Mouse (Mus musculus) megakaryocyte-erythroid progenitor cell, adult 5-6 weeks (primary cell): Measurements from ENCODE around the gene Pitpnc1. TPM values are rescaled to one million over a fixed set of nuclear protein-coding genes. Genes with fewer than 3 reads are reported as not detected.

Source experiments
- ATAC-seq: replicated peaks from 2 replicates; pipeline ENCODE4 v1.8.0; 2016; ENCODE audit warnings: mild to moderate bottlenecking, inconsistent platforms; ENCODE audit not compliant: severe bottlenecking, poor library complexity, low FRiP score, low TSS enrichment
- total RNA-seq, 2 experiments: library from RNA; stranded (forward) in 1 of 2; stranded (reverse) in 1 of 2; fragments of 200-1000, 215-1000 nt in 1 of 2; fragments of >200 nt in 1 of 2; fragmentation: Nextera tagmentation in 1 of 2; gene quantifications; 2 replicates each; pipeline ENCODE4 v1.2.3; 2014 to 2017

The Pitpnc1 gene
- total RNA-seq, 2 experiments from 2014 or later = 28.6 to 35.0 TPM

GRCm38 (mm10) chr11:107222531-107223168 is 247.8 kb downstream of the Pitpnc1 start:
- ATAC-seq = no peak

GRCm38 (mm10) chr11:107215111-107215510 is 255.4 kb downstream of the Pitpnc1 start:
- ATAC-seq = 0 out of 2 replicates have a peak, but pooled peaks have one; percentile 21

- ATAC-seq = no peak
Observed at GRCm38 (mm10) chr11:107213745-107214144, 256.8 kb downstream of the Pitpnc1 start.

GRCm38 (mm10) chr11:107209818-107210217 is 260.7 kb downstream of the Pitpnc1 start:
- ATAC-seq = no peak

GRCm38 (mm10) chr11:107201773-107202172 is 268.7 kb downstream of the Pitpnc1 start:
- no peak for ATAC-seq

- ATAC-seq = peak; percentile 57; the same call in 1 of the 2 replicates
Observed at GRCm38 (mm10) chr11:107199281-107199680, 271.2 kb downstream of the Pitpnc1 start.

GRCm38 (mm10) chr11:107195334-107195733 is 275.2 kb downstream of the Pitpnc1 start:
- ATAC-seq = no peak

GRCm38 (mm10) chr11:107190376-107190775 is 280.1 kb downstream of the Pitpnc1 start:
- ATAC-seq = no peak

GRCm38 (mm10) chr11:107188565-107189552 is 281.6 kb downstream of the Pitpnc1 start, which contains the start of gene Nol11:
TSS of gene Nol11 (minus strand) at chr11:107189381.
- ATAC-seq = peak; percentile 95

- no peak for ATAC-seq
Observed at GRCm38 (mm10) chr11:107183777-107184176, 286.7 kb downstream of the Pitpnc1 start.

GRCm38 (mm10) chr11:107161215-107161614 is 309.3 kb downstream of the Pitpnc1 start:
- no peak for ATAC-seq

GRCm38 (mm10) chr11:107159034-107159433 is 311.5 kb downstream of the Pitpnc1 start:
- peak; percentile 68 for ATAC-seq

Other genes with a start within 250 kb of the Pitpnc1 start
- gene Psmd12, start 8.8 kb upstream of the Pitpnc1 start, total RNA-seq (2014; fragmentation: Nextera tagmentation) = 94.9 and 97.5 TPM in 2 replicates
- 181 and 220 TPM in 2 replicates for gene Psmd12, start 8.8 kb upstream of the Pitpnc1 start, total RNA-seq (2017)
- gene Helz, start 77.2 kb upstream of the Pitpnc1 start, total RNA-seq (2014; fragmentation: Nextera tagmentation) = 30.8 and 37.3 TPM in 2 replicates
- gene Helz, start 77.2 kb upstream of the Pitpnc1 start, total RNA-seq (2017) = 21.4 and 22.3 TPM in 2 replicates
- not detected in 2 replicates for gene Cacng1, start 245.8 kb upstream of the Pitpnc1 start, total RNA-seq (2014; fragmentation: Nextera tagmentation)
- not detected in 2 replicates for gene Cacng1, start 245.8 kb upstream of the Pitpnc1 start, total RNA-seq (2017)